Mouse (Mus musculus) layer of hippocampus, adult 2 months (tissue): ENCODE results near the gene Kdelr2. TPM values are rescaled to one million over a fixed set of nuclear protein-coding genes. Genes with fewer than 3 reads are reported as not detected.

Experiments used
- DNase-seq, 2 experiments: peaks; one replicate each; pipeline ENCODE4 v3.0.0; 2022; ENCODE audit warnings: low spot score in 2 of 2
- H3K27ac ChIP-seq: fragments of 200-600 bp; 2 replicates; pipeline ENCODE4 v1.8.1; 2022
- H3K4me3 ChIP-seq: fragments of 200-600 bp; 2 replicates; pipeline ENCODE4 v1.8.1; 2022; ENCODE audit warnings: mild to moderate bottlenecking
- CTCF ChIP-seq: fragments of 200-600 bp; conservative IDR thresholded peaks from 2 replicates; pipeline ENCODE4 v1.8.1; 2022; ENCODE audit warnings: antibody characterized with exemption, mild to moderate bottlenecking, moderate library complexity
- total RNA-seq, 2 experiments: library from RNA; stranded (reverse); gene quantifications; 2 replicates each; pipeline ENCODE4 v1.2.3; 2021

Kdelr2 gene
- total RNA-seq, 2 experiments from 2014 or later = 34.3 to 36.2 TPM

DNA sequence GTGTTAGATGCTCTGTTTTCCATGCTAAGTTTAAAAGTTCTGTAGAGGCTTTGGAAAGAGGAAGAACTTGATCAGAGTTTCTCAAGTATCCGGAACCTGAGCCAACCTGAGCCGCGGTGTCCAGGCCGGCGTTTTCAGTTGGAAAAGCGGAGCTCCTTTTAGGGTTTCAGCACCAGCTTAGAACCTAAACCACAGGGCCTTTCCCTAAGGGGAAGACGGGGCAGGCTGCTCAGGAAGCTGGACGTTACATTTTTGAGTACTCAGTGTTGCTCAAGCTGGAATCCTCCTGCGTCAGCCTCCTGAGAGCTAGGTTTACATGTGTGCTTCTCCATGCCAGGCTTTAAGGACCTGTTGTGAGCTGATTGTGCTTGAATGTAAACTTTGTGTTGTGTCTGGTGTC, 2.9 kb downstream of the Kdelr2 start:
- TF ChIP-seq CTCF = no peak
- no peak for DNase-seq
- no peak overlapping the region for H3K27ac ChIP-seq
- H3K4me3 ChIP-seq = no peak overlapping the region

DNA sequence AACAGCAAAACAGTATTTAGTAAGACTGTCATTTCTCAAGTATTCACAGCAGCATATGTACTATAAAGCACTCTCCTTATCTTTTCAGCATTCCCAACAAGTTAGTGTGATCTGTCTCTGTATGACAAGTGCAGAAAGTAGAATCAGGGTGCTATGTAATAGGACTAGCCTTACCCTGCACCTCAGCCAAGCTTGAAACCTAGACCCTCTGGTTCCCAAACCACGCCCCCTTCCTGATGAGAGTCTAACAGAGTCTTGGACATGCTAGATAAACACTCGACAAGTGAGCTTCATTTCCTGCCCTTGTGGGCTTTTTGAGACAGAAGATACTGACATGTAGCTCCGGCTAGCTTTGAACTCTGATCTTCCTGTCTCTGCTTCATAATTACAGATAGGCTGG, 5.6 kb downstream of the Kdelr2 start:
- no peak overlapping the region for H3K27ac ChIP-seq

DNA sequence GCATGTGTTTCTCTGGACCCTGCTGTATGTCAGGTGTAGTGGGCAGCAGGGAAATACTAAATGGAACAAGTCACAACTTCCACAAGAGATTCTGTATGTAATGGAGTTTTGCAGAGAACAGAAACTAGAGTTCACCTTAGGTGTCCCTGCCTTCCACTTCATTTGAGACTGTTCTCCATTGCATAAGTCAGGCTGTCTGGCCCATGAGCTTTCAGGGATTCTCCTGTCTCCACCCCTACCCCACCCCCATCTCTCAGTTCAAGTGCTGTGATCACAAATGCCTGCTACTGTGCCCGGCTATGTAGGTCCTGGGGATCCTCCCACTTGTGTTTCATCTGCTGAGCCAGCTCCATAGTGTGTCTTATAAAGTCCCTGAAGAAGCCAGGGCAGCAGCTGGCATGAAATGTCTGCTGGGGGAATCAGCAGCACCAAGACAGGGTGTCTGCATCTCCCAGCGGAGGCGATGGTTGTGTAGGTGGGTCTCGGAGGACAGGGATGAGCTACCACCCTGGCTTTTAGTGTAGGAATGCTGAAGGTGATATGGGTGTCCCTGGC, 7.3 kb downstream of the Kdelr2 start:
- TF ChIP-seq CTCF = no peak
- DNase-seq = peak in 1 of 2 experiments; percentile 13
- Histone ChIP-seq H3K27ac (peak overlapping the region; percentile 43; the same call in 1 of the 2 replicates), H3K4me3 (no peak overlapping the region)

More for the DNA sequence above, 5.6 kb downstream of the Kdelr2 start:
- no peak for DNase-seq
- TF ChIP-seq CTCF = no peak
- H3K4me3 ChIP-seq = no peak overlapping the region

DNA sequence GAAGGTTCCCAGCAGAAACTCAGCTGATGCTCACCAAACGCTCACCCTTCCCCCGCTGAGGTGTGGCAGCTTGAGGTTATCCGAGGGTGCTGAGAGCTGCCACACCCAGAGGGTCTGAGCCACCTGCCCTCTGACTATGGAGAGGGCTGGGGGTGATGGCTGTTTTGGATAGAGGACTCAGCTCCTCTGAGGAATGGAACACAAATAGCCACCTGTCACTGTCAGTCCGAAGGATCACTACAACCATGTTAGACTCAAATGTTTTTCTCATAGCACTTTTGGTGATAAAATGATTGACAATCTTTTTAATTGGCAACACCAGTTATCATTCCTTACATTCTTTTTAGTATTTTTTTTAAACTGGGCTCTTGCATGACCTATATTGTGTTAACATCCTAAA, 17.8 kb downstream of the Kdelr2 start:
- TF ChIP-seq CTCF = no peak
- no peak for DNase-seq
- H3K27ac ChIP-seq = no peak overlapping the region
- no peak overlapping the region for H3K4me3 ChIP-seq

DNA sequence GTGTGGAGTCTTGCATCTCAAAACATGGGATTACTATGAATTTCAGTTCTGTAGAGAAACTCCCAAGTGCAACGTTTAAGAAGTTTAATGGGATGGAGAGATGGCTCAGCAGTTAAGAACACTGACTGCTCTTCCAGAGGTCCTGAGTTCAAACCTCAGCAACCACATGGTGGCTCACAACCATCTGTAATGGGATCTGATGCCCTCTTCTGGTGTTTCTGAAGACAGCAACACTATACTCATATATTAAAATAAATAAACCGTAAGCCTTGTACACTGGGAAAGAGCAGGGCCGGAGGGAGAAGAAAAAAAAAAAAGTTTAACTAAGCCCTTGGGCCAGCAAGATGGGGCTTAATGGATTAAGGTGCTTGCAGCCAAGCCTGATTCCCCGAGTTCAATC, 19.4 kb downstream of the Kdelr2 start:
- no peak for DNase-seq
- peak; percentile 53 for TF ChIP-seq CTCF
- Histone ChIP-seq H3K27ac (no peak overlapping the region), H3K4me3 (no peak overlapping the region)

DNA sequence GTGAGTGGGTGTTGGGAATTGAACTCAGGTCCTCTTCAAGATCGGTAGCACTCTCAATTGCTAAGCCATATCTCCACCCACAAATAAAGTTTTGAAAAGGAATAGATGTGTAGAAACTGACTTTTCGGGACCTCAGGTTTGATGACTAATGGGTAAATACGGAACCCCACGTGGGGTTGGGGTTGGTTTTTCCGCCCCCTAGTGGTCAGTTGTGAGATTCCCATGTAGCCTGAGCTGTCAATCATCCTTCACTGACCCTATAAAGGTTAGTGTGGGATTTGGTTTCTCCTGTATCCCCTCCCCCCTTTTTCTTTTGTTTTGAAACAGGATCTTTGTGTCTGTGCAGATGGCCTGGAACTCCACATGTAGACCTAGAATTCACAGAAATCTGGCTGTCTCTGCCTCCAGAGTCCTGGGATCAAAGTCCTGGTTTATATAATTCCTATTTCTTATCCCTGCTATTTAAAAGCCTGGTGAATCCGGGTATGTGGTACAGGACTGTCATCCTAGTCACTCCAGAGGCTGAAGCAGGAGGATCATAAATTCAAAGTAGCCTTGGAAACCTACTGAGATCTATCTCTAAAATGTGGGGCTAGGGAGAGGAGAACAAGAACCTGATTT, 20.4 kb downstream of the Kdelr2 start:
- peak; percentile 94 for TF ChIP-seq CTCF
- DNase-seq = peak; percentile 32 to 68
- Histone ChIP-seq H3K4me3 (no peak overlapping the region), H3K27ac (no peak overlapping the region)

DNA sequence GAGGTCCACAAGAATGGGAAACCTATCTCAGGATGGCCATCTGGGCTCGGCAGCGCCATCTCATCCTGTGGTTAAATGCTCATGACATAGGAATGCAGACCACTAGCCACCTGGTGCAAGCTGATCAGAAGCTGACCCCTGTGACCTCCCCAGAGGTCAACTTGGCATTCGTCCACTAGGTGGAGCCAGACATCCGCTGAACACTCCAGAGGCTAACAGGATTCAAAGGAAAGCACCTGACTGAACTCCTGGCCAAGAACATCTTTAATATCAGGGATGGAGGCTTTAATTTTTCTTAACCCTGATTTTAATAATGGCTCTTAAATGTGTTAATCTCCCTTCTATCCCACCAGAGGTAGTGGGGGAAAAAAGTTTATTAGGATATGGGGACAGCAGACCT, 30.8 kb downstream of the Kdelr2 start:
- Histone ChIP-seq H3K27ac (no peak overlapping the region), H3K4me3 (no peak overlapping the region)
- DNase-seq = peak in 1 of 2 experiments; percentile 62
- peak; percentile 82 for TF ChIP-seq CTCF

DNA sequence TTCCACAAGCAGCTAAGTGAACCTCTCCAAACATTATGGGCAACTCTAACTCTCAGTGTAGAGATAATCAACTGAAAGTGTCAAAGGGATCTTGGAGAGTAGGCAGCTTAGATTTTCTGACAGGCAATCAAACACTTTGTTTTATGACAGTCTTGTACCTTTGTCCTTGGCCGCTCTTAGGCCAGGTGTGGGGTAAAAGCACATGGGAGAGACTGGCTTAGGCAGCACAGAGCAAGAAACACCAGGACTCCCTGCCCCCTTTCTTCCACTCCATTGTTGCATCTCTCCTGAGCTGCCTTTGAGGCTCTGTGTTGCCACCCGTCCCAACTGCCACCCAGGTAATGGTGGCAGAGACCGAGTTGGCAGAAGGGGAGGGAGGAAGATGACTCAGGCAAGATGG, 37.7 kb downstream of the Kdelr2 start:
- no peak for DNase-seq
- H3K4me3 ChIP-seq = no peak overlapping the region
- TF ChIP-seq CTCF = no peak
- H3K27ac ChIP-seq = no peak overlapping the region

DNA sequence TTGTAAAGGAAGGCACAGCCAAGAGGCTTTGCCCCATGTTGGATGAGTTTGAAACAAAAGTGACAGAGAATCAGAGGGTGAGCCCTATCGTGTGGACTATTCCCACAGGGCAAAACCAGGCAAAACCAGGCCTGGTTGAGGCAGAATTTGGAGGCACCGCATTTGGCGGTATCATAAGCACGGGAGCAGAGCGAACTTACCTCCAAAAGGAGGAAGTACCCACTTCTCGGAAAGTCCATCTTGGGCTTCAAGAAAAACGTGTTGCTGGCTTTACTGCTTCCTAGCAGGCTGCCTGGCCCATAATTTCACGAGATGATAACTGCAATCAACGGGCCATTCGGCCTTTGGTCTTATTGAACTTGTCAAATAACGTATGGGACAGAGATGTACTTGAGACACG, 38.1 kb downstream of the Kdelr2 start:
- no peak for TF ChIP-seq CTCF

DNA sequence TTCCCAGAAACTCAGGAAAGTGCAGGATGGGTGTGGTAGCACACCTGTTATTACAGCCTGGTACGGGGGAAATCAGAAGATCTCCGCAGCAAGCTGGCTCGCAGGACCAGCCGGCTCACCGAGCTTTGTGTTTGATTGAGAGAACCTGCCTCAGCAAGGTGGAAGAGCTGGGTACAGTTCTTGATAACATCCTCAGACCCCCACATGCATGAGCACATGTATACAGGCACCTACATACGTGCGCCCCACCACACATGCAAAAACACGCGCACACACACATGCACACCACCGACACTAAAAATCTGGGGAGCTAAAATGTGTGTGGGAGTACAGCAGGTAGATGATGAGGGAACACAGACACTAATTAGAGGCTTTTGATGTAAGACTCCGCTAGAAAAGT, 60.0 kb downstream of the Kdelr2 start:
- Histone ChIP-seq H3K4me3 (peak overlapping the region; percentile 69), H3K27ac (peak overlapping the region; percentile 93)
- TF ChIP-seq CTCF = no peak
- DNase-seq = no peak

More for the DNA sequence above, 38.1 kb downstream of the Kdelr2 start:
- no peak overlapping the region for H3K27ac ChIP-seq
- H3K4me3 ChIP-seq = no peak overlapping the region
- DNase-seq = no peak

DNA sequence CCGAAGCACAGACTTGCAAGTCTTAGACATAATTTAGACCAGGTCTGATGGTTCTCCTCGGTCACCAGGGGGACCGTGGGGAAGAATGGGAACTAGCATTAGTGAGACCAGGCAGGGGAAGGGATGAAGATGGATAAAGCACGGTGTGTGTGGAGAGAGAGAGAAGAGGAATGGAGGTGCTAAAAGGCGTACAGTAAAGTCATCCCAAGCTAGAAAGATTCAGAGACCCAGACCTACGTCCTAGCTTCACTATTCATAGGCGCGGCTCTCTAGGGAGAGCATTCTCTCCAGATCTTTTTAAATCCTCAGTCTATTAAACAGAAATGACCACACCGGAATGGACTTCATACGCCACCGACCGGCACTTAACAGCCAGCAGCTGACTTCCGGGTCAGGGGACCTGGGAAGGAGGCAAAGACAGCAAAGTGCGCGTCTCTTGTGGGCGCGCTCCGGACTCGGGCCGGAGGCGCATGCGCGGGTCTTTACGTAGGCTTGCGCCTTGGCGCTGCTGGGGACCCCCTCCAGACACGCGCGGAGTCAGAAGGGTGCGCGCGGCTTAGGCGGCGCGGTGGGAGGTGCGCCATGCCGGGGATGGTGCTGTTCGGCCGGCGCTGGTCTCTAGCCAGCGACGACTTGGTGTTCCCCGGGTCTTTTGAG, 60.6 kb downstream of the Kdelr2 start, which contains the start of gene Daglb:
Gene Daglb (plus strand): TSS at position 485 of the 657 bp plus-strand sequence.
- peak; percentile 88 to 91 for DNase-seq
- Histone ChIP-seq H3K4me3 (peak within 1 kb of the TSS; percentile 69), H3K27ac (peak within 1 kb of the TSS; percentile 93)
- 0 out of 2 replicates have a peak, but pooled peaks have one; percentile 11 for TF ChIP-seq CTCF

DNA sequence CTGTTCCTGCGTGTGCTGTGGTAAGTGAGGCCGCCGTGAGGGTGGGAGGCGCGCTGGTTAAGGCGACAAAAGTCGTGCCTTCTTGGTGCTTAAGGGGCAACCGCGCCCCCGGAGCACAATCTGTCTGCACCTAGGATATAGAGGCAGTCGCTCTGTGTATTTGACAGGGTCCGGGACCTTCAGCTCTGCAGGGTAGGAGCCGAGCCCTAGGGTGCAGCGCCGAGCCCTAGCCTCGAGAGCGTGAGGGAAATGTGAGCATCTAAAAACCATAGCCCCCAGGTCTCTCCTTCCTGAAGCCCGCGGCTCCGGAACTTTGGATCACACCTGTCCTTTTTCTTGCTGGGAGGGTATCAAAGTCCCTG, 61.1 kb downstream of the Kdelr2 start:
- Histone ChIP-seq H3K27ac (peak overlapping the region; percentile 93), H3K4me3 (peak overlapping the region; percentile 69)
- no peak for TF ChIP-seq CTCF
- no peak for DNase-seq

DNA sequence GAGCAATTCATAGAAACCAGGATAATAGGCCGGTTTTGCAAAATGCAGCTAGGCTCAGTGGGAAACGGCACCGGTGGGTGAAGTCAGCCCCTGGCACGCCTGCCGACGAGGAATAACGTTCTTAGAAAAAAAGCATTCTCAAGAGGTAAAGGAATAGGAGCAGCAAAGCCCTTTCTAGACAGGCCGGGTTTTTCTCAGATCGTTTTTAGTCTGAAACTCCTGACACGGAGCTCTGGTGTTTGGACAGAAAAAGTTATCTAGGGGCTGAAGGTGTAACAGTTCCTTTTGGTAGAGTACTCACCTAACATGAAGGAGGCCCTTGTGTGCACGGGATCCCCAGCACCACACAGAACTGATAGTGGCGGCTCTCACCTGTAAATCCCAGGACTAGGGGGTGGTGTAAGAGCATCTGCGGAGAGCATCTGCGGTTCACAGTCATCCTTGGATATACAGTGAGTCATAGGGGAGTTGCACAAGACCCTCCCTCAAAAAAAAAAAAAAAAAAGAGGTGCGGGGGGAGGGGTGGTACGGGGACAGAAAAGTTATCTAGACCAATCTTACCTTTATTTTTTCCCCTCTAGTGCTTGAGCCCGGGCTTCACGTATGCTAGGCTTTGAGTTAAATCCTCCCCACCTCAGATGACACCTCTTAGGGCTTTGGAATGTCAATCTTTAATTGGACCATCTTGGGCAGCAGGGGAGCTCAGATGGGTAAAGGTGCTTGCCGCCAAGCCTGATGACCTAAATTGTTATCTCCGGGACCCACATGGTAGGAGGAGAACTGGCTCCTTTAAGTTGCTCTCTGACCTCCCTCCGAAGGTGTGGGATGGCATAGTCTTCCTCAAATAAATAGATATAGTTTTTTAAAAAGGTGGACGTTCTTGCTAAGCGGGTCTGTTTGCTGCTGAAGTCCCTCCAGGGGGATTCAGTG, 61.8 kb downstream of the Kdelr2 start:
- TF ChIP-seq CTCF = no peak

More for the DNA sequence above, 61.8 kb downstream of the Kdelr2 start:
- peak overlapping the region; percentile 93 for H3K27ac ChIP-seq
- no peak for DNase-seq
- peak overlapping the region; percentile 69 for H3K4me3 ChIP-seq
